Mouse (Mus musculus) myocyte (in vitro differentiated cells): ENCODE measurements around the gene Runx2.

Experiments
- CEBPB ChIP-seq: IDR thresholded peaks from 2 replicates; pipeline ENCODE4 v1.6.1; 2011; ENCODE audit warnings: mild to moderate bottlenecking, moderate library complexity; ENCODE audit not compliant: poor library complexity, insufficient read depth, severe bottlenecking
- E2F4 ChIP-seq: IDR thresholded peaks from one replicate; pipeline ENCODE4 v1.6.1; 2011; ENCODE audit warnings: mild to moderate bottlenecking, control low read depth, moderate library complexity; ENCODE audit not compliant: insufficient read depth
- MAX ChIP-seq: IDR thresholded peaks from one replicate; pipeline ENCODE4 v1.6.1; 2011; ENCODE audit warnings: low read depth, mild to moderate bottlenecking, control low read depth
- MYOD1 ChIP-seq, 3 experiments: IDR thresholded peaks; one replicate each; pipeline ENCODE4 v1.6.1; 2011; ENCODE audit warnings: control low read depth in 2 of 3, low read depth in 2 of 3, mild to moderate bottlenecking in 2 of 3, moderate library complexity in 1 of 3; ENCODE audit not compliant: insufficient read length in 2 of 3, control insufficient read depth in 1 of 3
- MYOG ChIP-seq, 3 experiments: IDR thresholded peaks; one replicate each; pipeline ENCODE4 v1.6.1; 2011; ENCODE audit warnings: control low read depth in 2 of 3, low read depth in 2 of 3, mild to moderate bottlenecking in 2 of 3; ENCODE audit not compliant: insufficient read length in 2 of 3, control insufficient read depth in 1 of 3, insufficient read depth in 1 of 3
- POLR2A ChIP-seq: IDR thresholded peaks from one replicate; pipeline ENCODE4 v1.6.1; 2011; ENCODE audit warnings: low read depth, mild to moderate bottlenecking, control low read depth, moderate library complexity; ENCODE audit not compliant: insufficient read length
- POLR2AphosphoS2 ChIP-seq: IDR thresholded peaks from one replicate; pipeline ENCODE4 v1.6.1; 2011; ENCODE audit warnings: low read depth, control low read depth; ENCODE audit not compliant: insufficient read length
- REST ChIP-seq: IDR thresholded peaks from one replicate; pipeline ENCODE4 v1.6.1; 2011; ENCODE audit warnings: mild to moderate bottlenecking, control low read depth, moderate library complexity; ENCODE audit not compliant: insufficient read depth, insufficient read length
- SRF ChIP-seq: IDR thresholded peaks from one replicate; pipeline ENCODE4 v1.6.1; 2011; ENCODE audit warnings: low read depth; ENCODE audit not compliant: control insufficient read depth, insufficient read length
- TCF12 ChIP-seq: IDR thresholded peaks from one replicate; pipeline ENCODE4 v1.6.1; 2011; ENCODE audit warnings: mild to moderate bottlenecking, control low read depth; ENCODE audit not compliant: poor library complexity, insufficient read depth, severe bottlenecking
- TCF3 ChIP-seq: IDR thresholded peaks from one replicate; pipeline ENCODE4 v1.6.1; 2011; ENCODE audit warnings: low read depth, control low read depth; ENCODE audit not compliant: insufficient read length
- USF1 ChIP-seq: IDR thresholded peaks from one replicate; pipeline ENCODE4 v1.6.1; 2011; ENCODE audit warnings: low read depth, mild to moderate bottlenecking, control low read depth, moderate library complexity

DNA sequence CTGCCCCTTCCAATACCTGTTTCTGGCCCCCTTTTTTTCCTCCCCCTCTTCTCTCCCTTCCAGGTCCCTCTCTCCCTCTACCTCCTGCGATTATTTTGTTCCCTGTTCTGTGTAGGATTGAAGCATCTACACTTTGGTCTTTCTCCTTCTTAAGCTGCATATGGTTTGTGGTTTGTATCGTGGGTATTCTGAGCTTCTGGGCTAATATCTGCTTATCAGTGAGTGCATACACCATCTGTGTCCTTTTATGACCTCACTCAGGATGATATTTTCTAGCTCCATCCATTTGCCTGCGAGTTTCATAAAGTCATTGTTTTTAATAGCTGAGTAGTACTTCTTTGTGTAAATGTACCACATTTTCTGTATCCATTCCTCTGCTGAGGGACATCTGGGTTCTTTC, 15.0 kb upstream of the Runx2 start:
- TF ChIP-seq MAX (no peak), POLR2A (no peak), POLR2AphosphoS2 (no peak), USF1 (no peak), E2F4 (no peak), TCF12 (no peak), MYOG (IDR thresholded peaks at IDR 0.05; ENCODE audit: control insufficient read depth in 1 of 3, insufficient read depth in 1 of 3, insufficient read length in 2 of 3, low read depth in 2 of 3) (no peak), REST (no peak), MYOD1 (IDR thresholded peaks at IDR 0.05; ENCODE audit: control insufficient read depth in 1 of 3, insufficient read length in 2 of 3, low read depth in 2 of 3) (no peak), TCF3 (no peak), CEBPB (no peak), SRF (no peak)
